Mouse (Mus musculus) kidney, adult 2 months (tissue): ENCODE measurements around the gene Rheb.

Experiments used
- CTCF ChIP-seq: fragments of 200-500 bp; conservative IDR thresholded peaks from 2 replicates; pipeline ENCODE4 v1.5.1; 2011; ENCODE audit warnings: low read depth, mild to moderate bottlenecking, control low read depth, low read length, moderate library complexity, mixed read lengths; ENCODE audit not compliant: insufficient read depth, insufficient read length
- POLR2A ChIP-seq: fragments of 200-500 bp; IDR thresholded peaks from one replicate; pipeline ENCODE4 v1.6.1; 2011; ENCODE audit warnings: low read depth, low read length, control low read depth

DNA sequence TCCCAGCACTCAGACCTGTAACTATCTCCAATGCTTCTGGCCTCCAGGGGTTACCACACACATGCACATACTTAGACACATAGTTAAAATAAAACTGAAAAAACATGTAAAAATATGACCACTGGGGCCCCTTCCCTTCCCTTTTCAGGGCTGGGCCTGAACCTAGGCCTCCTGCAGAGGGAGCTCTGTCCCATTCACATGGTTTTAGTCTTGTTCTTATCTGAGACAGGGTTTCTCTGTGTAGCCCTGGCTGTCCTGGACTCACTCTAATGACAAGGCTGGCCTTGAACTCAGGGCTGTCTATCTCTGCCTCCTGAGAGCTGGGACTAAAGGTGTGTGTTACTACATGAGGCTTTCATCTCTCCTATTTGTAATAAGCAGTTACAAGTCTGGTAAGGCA lies 42.0 kb downstream of the Rheb start:
- TF ChIP-seq POLR2A, result no peak
- peak; percentile 51 for TF ChIP-seq CTCF
